Mouse (Mus musculus): ENCODE results near the gene Pls1. TPM values are rescaled to one million over a fixed set of nuclear protein-coding genes. Genes with fewer than 3 reads are reported as not detected.

Gene Pls1
- polyA plus RNA-seq, 1 experiment from 2014 or later, result 5.7 TPM

- Histone ChIP-seq H3K9me3 (no peaks in the 10 kb centered on the region), H3K27ac (no peak overlapping the region), H3K27me3 (ENCODE audit: insufficient read depth, poor library complexity, severe bottlenecking) (peaks cover 29% of the 10 kb centered on the region), H3K4me1 (replicated peaks) (peaks cover 21% of the 10 kb centered on the region), H3K36me3 (no peaks in the 10 kb centered on the region), H3K4me3 (no peak overlapping the region)
- 81% methylated on average over 5 of the region's 5 CpGs for WGBS
- DNase-seq (ENCODE audit: low spot score), result no peak
Measured at GRCm38 (mm10) chr9:95747298-95747697, 97.8 kb downstream of the Pls1 start.

DNA sequence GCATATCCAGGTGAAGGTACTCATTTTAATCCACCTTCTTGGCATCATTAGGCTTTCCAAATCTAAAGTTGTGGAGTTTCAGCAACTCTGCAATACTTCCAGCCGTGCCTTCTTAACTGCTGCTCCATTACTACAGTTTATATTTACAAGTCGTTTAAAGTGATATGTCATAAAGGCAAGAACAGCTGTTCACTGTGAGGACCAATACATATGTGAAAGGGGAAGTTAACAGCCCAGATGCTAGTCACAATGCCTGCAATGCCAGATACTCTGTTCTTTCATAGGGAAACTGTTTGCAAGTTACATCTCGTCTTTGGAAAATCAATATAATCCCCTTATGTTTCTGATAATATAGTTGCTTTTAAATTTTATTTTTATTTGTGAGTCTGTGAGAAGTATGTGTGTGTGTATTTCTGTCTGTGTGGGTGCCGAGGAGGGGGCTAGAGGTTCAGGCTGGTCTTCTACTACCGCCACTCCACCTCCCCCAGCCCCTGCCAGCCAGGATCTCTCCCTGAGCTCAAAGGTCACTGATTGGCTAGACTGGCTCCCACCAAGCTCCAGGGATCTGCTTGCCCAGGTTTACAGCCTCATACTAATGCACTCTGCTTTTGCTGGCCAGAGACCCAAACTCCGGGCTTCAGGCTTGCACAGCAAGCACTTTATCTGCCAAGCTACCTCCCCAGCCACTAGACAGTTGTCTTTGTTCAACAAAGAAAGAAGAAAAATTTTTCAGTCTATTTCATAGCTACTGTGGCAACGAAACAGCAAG, 100.1 kb downstream of the Pls1 start:
- no peak for DNase-seq (ENCODE audit: low spot score)
- Histone ChIP-seq H3K4me3 (no peak overlapping the region), H3K27ac (no peak overlapping the region), H3K36me3 (no peaks in the 10 kb centered on the region), H3K27me3 (ENCODE audit: insufficient read depth, poor library complexity, severe bottlenecking) (peaks cover 13% of the 10 kb centered on the region), H3K9me3 (no peaks in the 10 kb centered on the region), H3K4me1 (replicated peaks) (peaks cover 15% of the 10 kb centered on the region)
- 70% methylated on average over 7 of the region's 7 CpGs for WGBS

DNA sequence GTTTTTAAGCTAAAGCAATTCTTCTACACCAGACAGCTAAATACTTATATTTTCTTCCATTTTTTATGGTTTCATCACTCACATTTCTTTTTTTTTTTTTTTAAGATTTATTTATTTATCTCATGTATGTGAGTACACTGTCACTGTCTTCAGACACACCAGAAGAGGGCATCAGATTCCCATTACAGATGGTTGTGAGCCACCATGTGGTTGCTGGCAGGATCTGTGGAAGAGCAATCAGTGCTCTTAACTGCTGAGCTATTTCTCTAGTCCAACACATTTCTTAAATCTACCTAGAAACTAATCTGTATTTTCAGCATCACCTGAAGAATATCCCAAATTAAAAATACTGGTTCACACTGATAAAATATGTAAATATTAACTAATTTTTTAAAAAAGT, 108.9 kb downstream of the Pls1 start:
- H3K27ac ChIP-seq, result no peak overlapping the region
- no peak for DNase-seq (ENCODE audit: low spot score)
- H3K4me1 ChIP-seq (replicated peaks), result no peaks in the 10 kb centered on the region
- no peaks in the 10 kb centered on the region for H3K9me3 ChIP-seq
- H3K36me3 ChIP-seq, result peaks cover 7% of the 10 kb centered on the region
- H3K4me3 ChIP-seq, result no peak overlapping the region
- no peaks in the 10 kb centered on the region for H3K27me3 ChIP-seq (ENCODE audit: insufficient read depth, poor library complexity, severe bottlenecking)

- DNase-seq (ENCODE audit: low spot score), result no peak
- H3K36me3 ChIP-seq, result peaks cover 10% of the 10 kb centered on the region
- no peaks in the 10 kb centered on the region for H3K27me3 ChIP-seq (ENCODE audit: insufficient read depth, poor library complexity, severe bottlenecking)
- H3K4me1 ChIP-seq (replicated peaks), result 0 out of 2 replicates have a peak, but pooled peaks cover 2% of the 10 kb centered on the region
- H3K4me3 ChIP-seq, result no peak overlapping the region
- no peak overlapping the region for H3K27ac ChIP-seq
- H3K9me3 ChIP-seq, result no peaks in the 10 kb centered on the region
- WGBS, result 34% methylated on average over 8 of the region's 8 CpGs
Measured at GRCm38 (mm10) chr9:95712574-95712973, 132.5 kb downstream of the Pls1 start.

DNA sequence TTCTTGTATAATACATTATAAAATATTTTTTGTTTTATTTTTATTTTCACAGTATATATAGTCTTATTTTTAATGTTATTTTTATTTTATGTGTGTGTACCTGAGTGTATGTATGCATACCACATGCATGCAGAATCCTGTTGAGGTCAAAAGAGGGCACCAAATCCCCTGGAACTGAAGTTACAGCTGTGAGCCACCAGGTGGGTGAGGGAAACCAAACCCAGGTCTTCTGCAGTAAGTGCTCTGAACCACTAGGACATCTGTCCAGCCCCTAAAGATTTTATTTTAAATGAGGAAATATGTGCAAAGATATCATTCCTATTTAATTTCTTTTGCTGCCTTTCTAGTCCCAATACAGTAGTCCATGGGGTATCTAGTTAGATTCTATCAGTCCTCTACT, 136.2 kb downstream of the Pls1 start:
- Histone ChIP-seq H3K4me3 (no peak overlapping the region), H3K4me1 (replicated peaks) (0 out of 2 replicates have a peak, but pooled peaks cover 2% of the 10 kb centered on the region), H3K9me3 (no peaks in the 10 kb centered on the region), H3K36me3 (peaks cover 19% of the 10 kb centered on the region), H3K27ac (no peak overlapping the region), H3K27me3 (ENCODE audit: insufficient read depth, poor library complexity, severe bottlenecking) (no peaks in the 10 kb centered on the region)
- no peak for DNase-seq (ENCODE audit: low spot score)

DNA sequence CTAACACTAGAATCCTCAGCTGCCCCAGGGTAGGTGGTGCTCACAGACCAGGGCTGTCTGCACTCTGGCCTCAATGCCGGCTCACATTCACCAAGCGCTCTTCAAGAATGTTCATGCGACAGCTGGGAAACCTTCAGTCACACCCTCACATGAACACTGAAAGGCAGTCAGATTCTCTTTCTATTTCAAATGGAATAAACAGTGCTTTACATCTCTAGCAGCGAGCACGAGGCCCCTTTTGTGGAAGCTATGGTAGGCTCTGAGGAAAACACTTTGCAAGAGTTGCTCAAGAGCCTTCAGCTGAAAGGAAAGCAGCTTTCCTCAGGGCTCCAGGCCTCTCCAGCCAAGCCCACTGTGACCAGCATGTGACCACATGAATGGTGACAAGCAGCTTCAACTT, 139.7 kb downstream of the Pls1 start:
- no peak for DNase-seq (ENCODE audit: low spot score)
- Histone ChIP-seq H3K4me1 (replicated peaks) (no peaks in the 10 kb centered on the region), H3K9me3 (no peaks in the 10 kb centered on the region), H3K27ac (no peak overlapping the region), H3K27me3 (ENCODE audit: insufficient read depth, poor library complexity, severe bottlenecking) (no peaks in the 10 kb centered on the region), H3K36me3 (peaks cover 19% of the 10 kb centered on the region), H3K4me3 (no peak overlapping the region)
- 89% methylated on average over 5 of the region's 5 CpGs for WGBS

DNA sequence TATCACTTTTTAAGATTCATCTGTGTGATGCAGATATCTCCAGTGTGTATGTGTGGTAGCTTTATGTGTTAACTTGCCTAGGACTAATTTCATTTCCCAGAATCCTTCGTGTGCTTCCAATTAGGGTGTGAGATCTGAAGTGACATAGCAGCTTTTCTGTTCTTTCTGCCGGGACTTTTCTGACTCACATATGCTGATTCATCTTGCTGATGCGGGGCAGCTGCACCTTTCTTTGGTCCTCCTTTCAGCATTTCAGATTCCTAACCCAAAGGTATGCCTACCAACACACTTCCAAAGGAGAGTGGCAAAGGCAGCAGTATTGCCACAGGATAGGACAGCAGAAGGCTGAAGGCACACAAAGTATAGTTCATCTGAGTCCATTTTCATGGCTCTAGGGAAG, 141.0 kb downstream of the Pls1 start:
- 78% methylated on average over 3 of the region's 3 CpGs for WGBS
- H3K9me3 ChIP-seq, result no peaks in the 10 kb centered on the region
- DNase-seq (ENCODE audit: low spot score), result no peak
- no peaks in the 10 kb centered on the region for H3K27me3 ChIP-seq (ENCODE audit: insufficient read depth, poor library complexity, severe bottlenecking)
- H3K27ac ChIP-seq, result no peak overlapping the region
- no peaks in the 10 kb centered on the region for H3K4me1 ChIP-seq (replicated peaks)
- H3K36me3 ChIP-seq, result peaks cover 14% of the 10 kb centered on the region
- no peak overlapping the region for H3K4me3 ChIP-seq

Other genes with a start within 250 kb of the Pls1 start
- gene Pcolce2, start 207.7 kb downstream of the Pls1 start, polyA plus RNA-seq (2016; fragmentation: Nextera tagmentation; extraction: Ambion mirVana), result 1.6 and 2.8 TPM in 2 replicates
- 3.0 TPM in 2 replicates for gene Trpc1, start 94.9 kb downstream of the Pls1 start, polyA plus RNA-seq (2016; fragmentation: Nextera tagmentation; extraction: Ambion mirVana)
- gene Atr, start 12.3 kb upstream of the Pls1 start, polyA plus RNA-seq (2016; fragmentation: Nextera tagmentation; extraction: Ambion mirVana), result 15.8 and 19.6 TPM in 2 replicates
- 17.1 and 17.9 TPM in 2 replicates for gene Xrn1, start 109.4 kb upstream of the Pls1 start, polyA plus RNA-seq (2016; fragmentation: Nextera tagmentation; extraction: Ambion mirVana)

Data from hindbrain, embryonic 10.5 days (tissue).